21 mouse cellular contexts compared by ENCODE assay signal in genomic region chr9:52052221-52052620, GRCm38 (mm10).
"Had no signal": no experiment of that assay in that cellular context is flagged by ENCODE, and none has a peak within 500 bp of the region (broad histone marks: within the 10 kb centered on the region; RNA-seq: fewer than 3 reads in every experiment).

No protein-coding gene starts in this region.

- H3K4me3 ChIP-seq: midbrain, embryonic 10.5 days; midbrain, embryonic 12.5 days; myocyte; neural tube, embryonic 13.5 days; neural tube, embryonic 15.5 days; stomach, embryonic 15.5 days had no signal

- ATAC-seq: midbrain, embryonic 16.5 days had no signal

- DNase-seq: lung, adult 18-20 months; lung, embryonic 14.5 days; lung, postnatal 10 days; lung, postnatal 4 days; midbrain, embryonic 14.5 days; retina, postnatal 1 day; right cerebral cortex, adult 18-20 months; right cerebral cortex, postnatal 25 days; right cerebral cortex, postnatal 4 days; spleen, adult 18-20 months; thymus, adult 2 months; thymus, postnatal 25 days; thymus, postnatal 4 days had no signal

- H3K4me2 ChIP-seq: lung, embryonic 14.5 days; midbrain, embryonic 12.5 days; neural tube, embryonic 13.5 days; neural tube, embryonic 15.5 days; stomach, embryonic 15.5 days had no signal

- H3K36me3 ChIP-seq: midbrain, embryonic 10.5 days; midbrain, embryonic 12.5 days; neural tube, embryonic 13.5 days; neural tube, embryonic 15.5 days; stomach, embryonic 15.5 days had no signal

- H3K27ac ChIP-seq: midbrain, embryonic 10.5 days; midbrain, embryonic 12.5 days; neural tube, embryonic 13.5 days; neural tube, embryonic 15.5 days; stomach, embryonic 15.5 days; stomach, postnatal 0 days had no signal

- H3K9me3 ChIP-seq: midbrain, embryonic 10.5 days; midbrain, embryonic 12.5 days; neural tube, embryonic 13.5 days; neural tube, embryonic 15.5 days; stomach, embryonic 15.5 days had no signal

- H3K27me3 ChIP-seq: midbrain, embryonic 12.5 days; neural tube, embryonic 13.5 days; neural tube, embryonic 15.5 days; stomach, embryonic 15.5 days had no signal

- H3K9ac ChIP-seq: lung, embryonic 14.5 days; midbrain, embryonic 12.5 days; neural tube, embryonic 13.5 days; neural tube, embryonic 15.5 days; stomach, embryonic 15.5 days had no signal
